Mouse (Mus musculus): ENCODE results near the gene Anapc5. TPM values are rescaled to one million over a fixed set of nuclear protein-coding genes. Genes with fewer than 3 reads are reported as not detected.

The Anapc5 gene
- polyA plus RNA-seq, 1 experiment, result 186 TPM

GRCm38 (mm10) chr5:122771428-122771827, 49.7 kb downstream of the Anapc5 start:
- no peak for DNase-seq (ENCODE audit: low read depth, low spot score)
- 84% methylated on average over 9 of the region's 9 CpGs for WGBS

- DNase-seq (ENCODE audit: low read depth, low spot score), result no peak
- 56% methylated on average over 10 of the region's 10 CpGs for WGBS
Observed at GRCm38 (mm10) chr5:122770806-122771261, 50.3 kb downstream of the Anapc5 start.

GRCm38 (mm10) chr5:122770304-122770703, 50.8 kb downstream of the Anapc5 start:
- no peak for DNase-seq (ENCODE audit: low read depth, low spot score)
- WGBS, result 80% methylated on average over 7 of the region's 7 CpGs

DNA sequence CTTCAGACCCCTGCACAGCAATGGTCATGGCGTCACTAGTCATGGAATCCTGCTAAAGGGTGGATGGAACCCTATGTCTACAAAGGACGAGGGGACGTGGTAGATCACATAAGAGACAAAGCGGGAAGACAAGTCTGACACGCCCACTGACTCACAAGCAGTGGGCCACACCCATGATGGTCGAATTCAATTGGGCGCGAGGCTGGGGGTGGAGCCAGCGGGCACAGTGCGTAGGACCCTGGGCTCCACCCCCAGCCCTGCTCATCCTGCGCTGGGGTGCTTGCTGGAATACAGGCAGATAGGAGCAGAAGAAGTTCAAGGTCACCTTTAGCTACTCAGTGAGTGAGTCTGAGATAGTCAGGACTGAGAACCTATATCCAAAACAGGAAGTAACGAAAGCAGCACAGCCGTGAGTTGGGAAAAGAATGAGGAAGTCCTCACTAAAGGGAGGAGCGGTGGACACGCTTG, 52.0 kb downstream of the Anapc5 start:
- 80% methylated on average over 15 of the region's 15 CpGs for WGBS
- no peak for DNase-seq (ENCODE audit: low read depth, low spot score)

DNA sequence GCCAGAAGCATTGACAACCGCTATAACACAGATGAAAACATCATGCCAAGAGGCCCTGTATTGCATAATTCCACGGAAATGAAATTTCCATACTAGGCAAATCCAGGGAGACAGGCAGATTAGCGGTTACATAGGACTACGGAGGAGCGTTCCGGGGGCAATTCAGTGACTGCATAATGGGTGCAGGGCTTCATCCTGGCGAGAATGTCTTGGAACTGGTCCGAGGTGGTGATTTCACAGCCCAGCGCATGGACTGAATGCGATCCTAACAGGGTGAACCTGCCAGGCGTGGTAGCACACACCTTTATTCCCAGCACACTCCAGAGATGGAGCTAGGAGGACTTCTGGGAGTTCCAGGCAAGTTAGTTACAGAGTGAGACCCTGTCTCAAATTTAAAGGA, 53.9 kb downstream of the Anapc5 start:
- 89% methylated on average over 11 of the region's 11 CpGs for WGBS
- no peak for DNase-seq (ENCODE audit: low read depth, low spot score)

DNA sequence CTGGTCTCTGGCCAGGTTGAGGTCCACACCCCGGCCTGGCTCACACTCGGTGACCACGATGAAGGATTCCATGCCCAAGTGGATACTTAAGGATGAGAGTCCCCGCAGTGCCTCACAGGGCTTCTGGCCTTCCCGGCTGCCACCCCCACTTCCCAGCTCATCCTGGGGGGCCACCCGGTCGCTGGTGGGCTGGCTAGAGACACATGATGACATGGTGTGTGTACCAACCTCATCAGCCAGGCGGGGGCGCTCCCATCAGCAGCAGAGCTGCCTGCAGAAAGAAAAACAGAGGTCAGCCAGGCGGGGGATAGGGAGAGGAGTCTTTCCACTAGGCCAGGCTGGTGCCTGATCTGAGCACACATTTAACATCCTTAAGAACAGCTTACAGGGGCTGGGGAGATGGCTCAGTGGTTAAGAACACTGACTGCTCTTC, 57.1 kb downstream of the Anapc5 start:
- DNase-seq (ENCODE audit: low read depth, low spot score), result no peak

GRCm38 (mm10) chr5:122763271-122764031, 57.7 kb downstream of the Anapc5 start:
- DNase-seq (ENCODE audit: low read depth, low spot score), result no peak
- 82% methylated on average over 29 of the region's 29 CpGs for WGBS

More for the DNA sequence above, 57.1 kb downstream of the Anapc5 start:
- 71% methylated on average over 10 of the region's 10 CpGs for WGBS

DNA sequence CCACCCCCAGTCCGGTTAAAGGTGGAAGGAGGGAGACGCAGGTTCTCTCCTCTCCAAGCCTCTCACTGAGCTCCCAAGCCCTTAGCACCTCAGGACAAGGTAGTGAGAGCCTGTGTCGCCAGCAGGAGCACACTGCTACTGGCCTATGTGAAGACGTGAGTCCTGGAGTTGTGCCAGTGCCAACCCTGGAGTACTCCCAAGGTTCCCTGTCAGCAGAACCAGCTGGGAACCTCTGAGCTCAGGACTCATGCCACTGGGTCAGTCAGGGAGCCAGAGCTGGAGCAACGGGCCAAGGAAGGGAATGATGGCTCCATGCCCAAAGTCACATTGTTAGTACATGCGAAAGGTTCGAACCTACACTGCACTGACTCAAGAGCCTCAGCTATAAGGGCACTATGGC, 64.5 kb downstream of the Anapc5 start:
- WGBS, result 81% methylated on average over 7 of the region's 7 CpGs
- DNase-seq (ENCODE audit: low read depth, low spot score), result no peak

GRCm38 (mm10) chr5:122756144-122756543, 65.0 kb downstream of the Anapc5 start:
- no peak for DNase-seq (ENCODE audit: low read depth, low spot score)
- WGBS, result 83% methylated on average over 6 of the region's 6 CpGs

DNA sequence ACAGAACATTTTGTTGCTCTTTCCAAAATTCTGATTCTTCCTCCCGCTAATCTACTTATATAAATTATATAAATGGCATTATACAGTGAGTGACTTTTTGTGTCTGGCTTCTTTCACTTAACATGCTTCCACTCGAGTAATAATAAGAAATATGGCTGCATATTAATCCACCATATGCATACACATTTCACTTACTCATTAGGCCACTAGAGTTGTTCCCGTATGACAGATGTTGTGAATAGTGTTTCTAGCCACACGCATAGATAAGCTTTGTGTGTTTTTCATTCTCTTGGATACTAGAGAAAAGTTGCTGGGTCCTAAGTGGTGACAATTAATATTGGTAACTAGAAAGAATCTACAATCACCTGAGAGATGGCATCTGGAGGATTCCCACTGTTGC, 65.5 kb downstream of the Anapc5 start:
- 97% methylated on average over 4 of the region's 4 CpGs for WGBS
- DNase-seq (ENCODE audit: low read depth, low spot score), result no peak

- 74% methylated on average over 16 of the region's 16 CpGs for WGBS
- no peak for DNase-seq (ENCODE audit: low read depth, low spot score)
Observed at GRCm38 (mm10) chr5:122754477-122754876, 66.7 kb downstream of the Anapc5 start.

DNA sequence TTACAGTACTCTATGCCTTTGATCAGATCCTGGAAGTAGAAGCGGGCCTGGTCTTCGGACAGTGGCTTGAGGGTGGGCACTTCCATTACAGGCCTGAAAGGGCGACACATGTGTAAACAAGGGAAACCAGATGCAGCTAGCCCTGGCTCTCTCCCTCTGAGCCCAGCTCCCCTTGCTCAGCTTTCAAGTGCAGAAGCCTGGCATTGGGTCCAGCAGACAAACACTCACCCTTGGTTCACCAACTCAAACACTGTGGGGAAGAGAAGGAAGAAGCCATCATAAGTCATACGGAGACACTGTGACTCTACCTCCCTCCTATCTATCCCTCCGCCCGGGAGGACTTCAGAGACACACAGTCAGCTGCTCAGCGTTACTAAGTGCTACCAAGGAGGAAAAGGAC, 73.2 kb downstream of the Anapc5 start:
- 90% methylated on average over 7 of the region's 7 CpGs for WGBS
- DNase-seq (ENCODE audit: low read depth, low spot score), result no peak

DNA sequence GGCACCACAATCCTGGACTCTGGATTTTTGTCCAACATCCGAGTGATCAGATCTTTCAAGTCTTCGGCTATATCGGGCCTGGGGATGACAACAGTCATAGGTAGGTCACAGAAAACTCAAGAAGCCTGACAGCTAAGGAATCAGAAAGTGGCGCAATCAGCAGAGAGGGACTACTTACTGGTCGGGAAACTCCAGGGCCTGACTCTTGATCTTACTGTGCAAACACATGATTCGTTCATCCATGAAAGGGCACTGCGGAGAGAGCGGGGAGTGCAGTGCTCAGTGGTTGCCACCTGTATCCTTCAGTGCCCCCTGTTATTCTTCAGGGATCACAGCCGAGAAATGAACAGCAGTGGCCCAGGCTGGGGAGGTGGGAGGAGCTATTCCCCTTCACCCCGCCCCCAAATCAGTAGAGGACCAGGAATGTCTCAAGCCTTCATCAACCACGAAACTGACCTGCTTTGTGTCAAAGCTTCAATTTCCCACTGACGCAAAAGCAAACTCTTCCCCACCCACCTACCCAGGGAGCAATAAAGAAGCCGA, 77.2 kb downstream of the Anapc5 start:
- no peak for DNase-seq (ENCODE audit: low read depth, low spot score)
- WGBS, result 84% methylated on average over 13 of the region's 13 CpGs

Other genes with a start within 250 kb of the Anapc5 start
- 0.72 and 0.89 TPM in 2 replicates for gene Ift81, start 206.8 kb downstream of the Anapc5 start, polyA plus RNA-seq (2012; rRNA removed)
- gene P2rx7, start 177.4 kb downstream of the Anapc5 start, polyA plus RNA-seq (2012; rRNA removed), result 18.6 and 21.4 TPM in 2 replicates
- 62.4 and 84.2 TPM in 2 replicates for gene P2rx4, start 113.8 kb downstream of the Anapc5 start, polyA plus RNA-seq (2012; rRNA removed)
- 5.1 and 6.1 TPM in 2 replicates for gene Camkk2, start 41.9 kb downstream of the Anapc5 start, polyA plus RNA-seq (2012; rRNA removed)
- gene Rnf34, start 28.7 kb upstream of the Anapc5 start, polyA plus RNA-seq (2012; rRNA removed), result 7.7 and 7.8 TPM in 2 replicates
- 12.1 and 15.7 TPM in 2 replicates for gene Kdm2b, start 168.5 kb upstream of the Anapc5 start, polyA plus RNA-seq (2012; rRNA removed)
- gene Orai1, start 193.7 kb upstream of the Anapc5 start, polyA plus RNA-seq (2012; rRNA removed), result 86.0 and 97.3 TPM in 2 replicates
- gene Morn3, start 225.7 kb upstream of the Anapc5 start, polyA plus RNA-seq (2012; rRNA removed), result not detected in 2 replicates
- 3.9 and 4.7 TPM in 2 replicates for gene Tmem120b, start 247.1 kb upstream of the Anapc5 start, polyA plus RNA-seq (2012; rRNA removed)